Mouse (Mus musculus): ENCODE data around the gene Nos1ap. TPM values are rescaled to one million over a fixed set of nuclear protein-coding genes. Genes with fewer than 3 reads are reported as not detected.

Nos1ap gene
- polyA plus RNA-seq, 1 experiment: 2.3 TPM

GRCm38 (mm10) chr1:170455910-170456700, 133.6 kb downstream of the Nos1ap start:
- Histone ChIP-seq H3K27ac (replicated peaks; ENCODE audit: low read depth, low read length) (no peak overlapping the region), H3K4me1 (ENCODE audit: control insufficient read depth, insufficient read depth, insufficient read length, low read length) (no peaks in the 10 kb centered on the region), H3K4me3 (ENCODE audit: insufficient read depth, low read depth, low read length) (no peak overlapping the region)

- Histone ChIP-seq H3K4me1 (ENCODE audit: control insufficient read depth, insufficient read depth, insufficient read length, low read length) (no peaks in the 10 kb centered on the region), H3K4me3 (ENCODE audit: insufficient read depth, low read depth, low read length) (no peak overlapping the region), H3K27ac (replicated peaks; ENCODE audit: low read depth, low read length) (no peak overlapping the region)
These were observed 134.3 kb downstream of the Nos1ap start for GRCm38 (mm10) chr1:170455387-170455786.

- H3K27ac ChIP-seq (replicated peaks; ENCODE audit: low read depth, low read length): no peak overlapping the region
- H3K4me3 ChIP-seq (ENCODE audit: insufficient read depth, low read depth, low read length): no peak overlapping the region
- H3K4me1 ChIP-seq (ENCODE audit: control insufficient read depth, insufficient read depth, insufficient read length, low read length): no peaks in the 10 kb centered on the region
These were observed 136.2 kb downstream of the Nos1ap start for GRCm38 (mm10) chr1:170453455-170453854.

GRCm38 (mm10) chr1:170448244-170448643, 141.4 kb downstream of the Nos1ap start:
- Histone ChIP-seq H3K4me1 (ENCODE audit: control insufficient read depth, insufficient read depth, insufficient read length, low read length) (no peaks in the 10 kb centered on the region), H3K27ac (replicated peaks; ENCODE audit: low read depth, low read length) (no peak overlapping the region), H3K4me3 (ENCODE audit: insufficient read depth, low read depth, low read length) (no peak overlapping the region)

GRCm38 (mm10) chr1:170445458-170445857, 144.2 kb downstream of the Nos1ap start:
- H3K27ac ChIP-seq (replicated peaks; ENCODE audit: low read depth, low read length): no peak overlapping the region

GRCm38 (mm10) chr1:170440367-170440766, 149.3 kb downstream of the Nos1ap start:
- Histone ChIP-seq H3K4me1 (ENCODE audit: control insufficient read depth, insufficient read depth, insufficient read length, low read length) (peaks cover 2% of the 10 kb centered on the region; the same call in 1 of the 2 replicates), H3K27ac (replicated peaks; ENCODE audit: low read depth, low read length) (no peak overlapping the region), H3K4me3 (ENCODE audit: insufficient read depth, low read depth, low read length) (no peak overlapping the region)

More at GRCm38 (mm10) chr1:170445458-170445857, 144.2 kb downstream of the Nos1ap start:
- Histone ChIP-seq H3K4me3 (ENCODE audit: insufficient read depth, low read depth, low read length) (no peak overlapping the region), H3K4me1 (ENCODE audit: control insufficient read depth, insufficient read depth, insufficient read length, low read length) (peaks cover 2% of the 10 kb centered on the region; the same call in 1 of the 2 replicates)

- Histone ChIP-seq H3K4me1 (ENCODE audit: control insufficient read depth, insufficient read depth, insufficient read length, low read length) (peaks cover 2% of the 10 kb centered on the region; the same call in 1 of the 2 replicates), H3K4me3 (ENCODE audit: insufficient read depth, low read depth, low read length) (no peak overlapping the region), H3K27ac (replicated peaks; ENCODE audit: low read depth, low read length) (no peak overlapping the region)
These were observed 151.1 kb downstream of the Nos1ap start for GRCm38 (mm10) chr1:170438471-170439151.

GRCm38 (mm10) chr1:170434146-170434545, 155.5 kb downstream of the Nos1ap start:
- no peaks in the 10 kb centered on the region for H3K4me1 ChIP-seq (ENCODE audit: control insufficient read depth, insufficient read depth, insufficient read length, low read length)
- H3K27ac ChIP-seq (replicated peaks; ENCODE audit: low read depth, low read length): no peak overlapping the region
- H3K4me3 ChIP-seq (ENCODE audit: insufficient read depth, low read depth, low read length): no peak overlapping the region

GRCm38 (mm10) chr1:170433661-170434060, 156.0 kb downstream of the Nos1ap start:
- Histone ChIP-seq H3K4me1 (ENCODE audit: control insufficient read depth, insufficient read depth, insufficient read length, low read length) (no peaks in the 10 kb centered on the region), H3K4me3 (ENCODE audit: insufficient read depth, low read depth, low read length) (no peak overlapping the region), H3K27ac (replicated peaks; ENCODE audit: low read depth, low read length) (no peak overlapping the region)

GRCm38 (mm10) chr1:170432288-170432687, 157.4 kb downstream of the Nos1ap start:
- H3K4me3 ChIP-seq (ENCODE audit: insufficient read depth, low read depth, low read length): no peak overlapping the region
- H3K4me1 ChIP-seq (ENCODE audit: control insufficient read depth, insufficient read depth, insufficient read length, low read length): no peaks in the 10 kb centered on the region
- H3K27ac ChIP-seq (replicated peaks; ENCODE audit: low read depth, low read length): no peak overlapping the region

- no peaks in the 10 kb centered on the region for H3K4me1 ChIP-seq (ENCODE audit: control insufficient read depth, insufficient read depth, insufficient read length, low read length)
- H3K4me3 ChIP-seq (ENCODE audit: insufficient read depth, low read depth, low read length): no peak overlapping the region
- H3K27ac ChIP-seq (replicated peaks; ENCODE audit: low read depth, low read length): no peak overlapping the region
These were observed 158.3 kb downstream of the Nos1ap start for GRCm38 (mm10) chr1:170431312-170431711.

GRCm38 (mm10) chr1:170430660-170431059, 159.0 kb downstream of the Nos1ap start:
- Histone ChIP-seq H3K4me1 (ENCODE audit: control insufficient read depth, insufficient read depth, insufficient read length, low read length) (no peaks in the 10 kb centered on the region), H3K4me3 (ENCODE audit: insufficient read depth, low read depth, low read length) (no peak overlapping the region), H3K27ac (replicated peaks; ENCODE audit: low read depth, low read length) (no peak overlapping the region)

- Histone ChIP-seq H3K27ac (replicated peaks; ENCODE audit: low read depth, low read length) (no peak overlapping the region), H3K4me1 (ENCODE audit: control insufficient read depth, insufficient read depth, insufficient read length, low read length) (no peaks in the 10 kb centered on the region), H3K4me3 (ENCODE audit: insufficient read depth, low read depth, low read length) (no peak overlapping the region)
These were observed 160.0 kb downstream of the Nos1ap start for GRCm38 (mm10) chr1:170429656-170430055.

- H3K4me1 ChIP-seq (ENCODE audit: control insufficient read depth, insufficient read depth, insufficient read length, low read length): no peaks in the 10 kb centered on the region
These were observed 161.5 kb downstream of the Nos1ap start for GRCm38 (mm10) chr1:170428141-170428540.

GRCm38 (mm10) chr1:170424258-170424889, 165.3 kb downstream of the Nos1ap start:
- Histone ChIP-seq H3K4me3 (ENCODE audit: insufficient read depth, low read depth, low read length) (no peak overlapping the region), H3K4me1 (ENCODE audit: control insufficient read depth, insufficient read depth, insufficient read length, low read length) (peaks cover 2% of the 10 kb centered on the region; the same call in 1 of the 2 replicates), H3K27ac (replicated peaks; ENCODE audit: low read depth, low read length) (no peak overlapping the region)

More at GRCm38 (mm10) chr1:170428141-170428540, 161.5 kb downstream of the Nos1ap start:
- H3K4me3 ChIP-seq (ENCODE audit: insufficient read depth, low read depth, low read length): no peak overlapping the region
- no peak overlapping the region for H3K27ac ChIP-seq (replicated peaks; ENCODE audit: low read depth, low read length)

All from brown adipose tissue, adult 24 weeks (tissue).